Mouse (Mus musculus) heart, adult 2 months (tissue): Measurements from ENCODE around the gene Errfi1.

Source experiments
- CTCF ChIP-seq: fragments of 200-600 bp; IDR thresholded peaks from 2 replicates; pipeline ENCODE4 v1.8.1; 2022; ENCODE audit warnings: antibody characterized with exemption, mild to moderate bottlenecking, moderate library complexity
- EP300 ChIP-seq: fragments of 200-500 bp; IDR thresholded peaks from 2 replicates; pipeline ENCODE4 v1.6.1; 2011; ENCODE audit warnings: low read depth, low read length, control low read depth; ENCODE audit not compliant: insufficient read depth
- POLR2A ChIP-seq: fragments of 200-500 bp; IDR thresholded peaks from 2 replicates; pipeline ENCODE4 v1.6.1; 2011; ENCODE audit warnings: mild to moderate bottlenecking, low read depth, low read length, control low read depth; ENCODE audit not compliant: insufficient read depth

GRCm38 (mm10) chr4:150837458-150837857, 16.3 kb upstream of the Errfi1 start:
- no peak for TF ChIP-seq CTCF
- no peak for TF ChIP-seq POLR2A
- TF ChIP-seq EP300: no peak
